Comparison of ENCODE assay signal across 16 mouse cellular contexts in genomic region chr11:75586963-75587362, GRCm38 (mm10). TPM values are rescaled to one million over a fixed set of nuclear protein-coding genes. Genes with fewer than 3 reads are reported as not detected.
DNase-seq lines count a peak whose midpoint lies in the region; ATAC-seq lines count a peak whose summit lies in the region.
"Had no signal": no experiment of that assay in that cellular context is flagged by ENCODE, and none has a peak within 500 bp of the region (broad histone marks: within the 10 kb centered on the region; RNA-seq: fewer than 3 reads in every experiment).

No protein-coding gene starts in this region.

- no peak overlapping the region for H3K4me2 ChIP-seq in hindbrain, embryonic 12.5 days (replicated peaks)
- no peak overlapping the region for H3K4me2 ChIP-seq in midbrain, embryonic 12.5 days (replicated peaks)
- no peak overlapping the region for H3K4me2 ChIP-seq in midbrain, embryonic 11.5 days
- H3K4me2 ChIP-seq in limb, embryonic 12.5 days = no peak overlapping the region

- peaks cover 36% of the 10 kb centered on the region for H3K4me1 ChIP-seq in hindbrain, embryonic 10.5 days (replicated peaks)
- H3K4me1 ChIP-seq in hindbrain, embryonic 12.5 days = peaks cover 25% of the 10 kb centered on the region
- peaks cover 21% of the 10 kb centered on the region for H3K4me1 ChIP-seq in midbrain, embryonic 12.5 days
- H3K4me1 ChIP-seq in midbrain, embryonic 11.5 days (ENCODE audit: control insufficient read depth, insufficient read depth, low read length) = peaks cover 11% of the 10 kb centered on the region
- H3K4me1 ChIP-seq in limb, embryonic 12.5 days (replicated peaks) = peaks cover 20% of the 10 kb centered on the region

- 82% methylated on average over 5 of the region's 5 CpGs for WGBS in hindbrain, embryonic 10.5 days
- 81% methylated on average over 5 of the region's 5 CpGs for WGBS in hindbrain, embryonic 12.5 days
- 86% methylated on average over 5 of the region's 5 CpGs for WGBS in midbrain, embryonic 12.5 days
- 85% methylated on average over 5 of the region's 5 CpGs for WGBS in midbrain, embryonic 11.5 days
- 81% methylated on average over 5 of the region's 5 CpGs for WGBS in limb, embryonic 12.5 days

- H3K9ac ChIP-seq in hindbrain, embryonic 12.5 days = no peak overlapping the region
- 0 out of 2 replicates have a peak overlapping the region, but pooled peaks have one; percentile 4 for H3K9ac ChIP-seq in midbrain, embryonic 12.5 days (replicated peaks)
- no peak overlapping the region for H3K9ac ChIP-seq in midbrain, embryonic 11.5 days (ENCODE audit: low read length)
- H3K9ac ChIP-seq in limb, embryonic 12.5 days (replicated peaks) = peak overlapping the region; percentile 40; the same call in 1 of the 2 replicates

- peak overlapping the region; percentile 95 for H3K27ac ChIP-seq in hindbrain, embryonic 10.5 days
- H3K27ac ChIP-seq in hindbrain, embryonic 12.5 days = no peak overlapping the region
- H3K27ac ChIP-seq in midbrain, embryonic 12.5 days (replicated peaks) = no peak overlapping the region
- no peak overlapping the region for H3K27ac ChIP-seq in midbrain, embryonic 11.5 days (ENCODE audit: low read depth, low read length)
- H3K27ac ChIP-seq in limb, embryonic 12.5 days = no peak overlapping the region
- H3K27ac ChIP-seq: neural tube, embryonic 12.5 days; stomach, postnatal 0 days had no signal

- ATAC-seq in hindbrain, embryonic 12.5 days (ENCODE audit: low FRiP score) = no peak
- ATAC-seq in midbrain, embryonic 12.5 days (ENCODE audit: low FRiP score, low read depth) = no peak
- no peak for ATAC-seq in midbrain, embryonic 11.5 days (ENCODE audit: low FRiP score)
- no peak for ATAC-seq in limb, embryonic 12.5 days (ENCODE audit: insufficient number of reproducible peaks, insufficient read depth, low FRiP score, low TSS enrichment, low read depth)

- DNase-seq in cerebellum, adult 9-10 months = peak; percentile 35
- no peak for DNase-seq in cerebellum, adult 8-10 months
- no peak for DNase-seq in hindbrain, embryonic 10.5 days (ENCODE audit: low spot score)
- no peak for DNase-seq in midbrain, embryonic 11.5 days (ENCODE audit: low spot score, missing footprints)
- DNase-seq in embryo, embryonic 9.5 days (ENCODE audit: extremely low spot score) = no peak
- DNase-seq: cerebellum, postnatal 25 days; gastrocnemius, postnatal 10 days; lung, embryonic 14.5 days had no signal

- H3K36me3 ChIP-seq in hindbrain, embryonic 10.5 days = peaks cover 14% of the 10 kb centered on the region; the same call in 1 of the 2 replicates
- no peaks in the 10 kb centered on the region for H3K36me3 ChIP-seq in hindbrain, embryonic 12.5 days
- H3K36me3 ChIP-seq in midbrain, embryonic 12.5 days = peaks cover 2% of the 10 kb centered on the region; the same call in 1 of the 2 replicates
- H3K36me3 ChIP-seq in midbrain, embryonic 11.5 days (ENCODE audit: control insufficient read depth, insufficient read depth, low read length) = no peaks in the 10 kb centered on the region
- peaks cover under 1% of the 10 kb centered on the region; the same call in 1 of the 2 replicates for H3K36me3 ChIP-seq in limb, embryonic 12.5 days
- H3K36me3 ChIP-seq: neural tube, embryonic 12.5 days had no signal

- no peaks in the 10 kb centered on the region for H3K9me3 ChIP-seq in hindbrain, embryonic 10.5 days
- H3K9me3 ChIP-seq in hindbrain, embryonic 12.5 days (replicated peaks) = no peaks in the 10 kb centered on the region
- H3K9me3 ChIP-seq in midbrain, embryonic 12.5 days = no peaks in the 10 kb centered on the region
- no peaks in the 10 kb centered on the region for H3K9me3 ChIP-seq in midbrain, embryonic 11.5 days (ENCODE audit: control insufficient read depth, low read length)
- no peaks in the 10 kb centered on the region for H3K9me3 ChIP-seq in limb, embryonic 12.5 days
- H3K9me3 ChIP-seq: embryonic facial prominence, embryonic 12.5 days; forebrain, embryonic 10.5 days; kidney, embryonic 15.5 days; neural tube, embryonic 12.5 days had no signal

- H3K27me3 ChIP-seq in hindbrain, embryonic 10.5 days (ENCODE audit: insufficient read depth, poor library complexity, severe bottlenecking) = no peaks in the 10 kb centered on the region; the same call in 1 of the 2 replicates
- no peaks in the 10 kb centered on the region for H3K27me3 ChIP-seq in hindbrain, embryonic 12.5 days
- H3K27me3 ChIP-seq in midbrain, embryonic 12.5 days = no peaks in the 10 kb centered on the region
- no peaks in the 10 kb centered on the region for H3K27me3 ChIP-seq in midbrain, embryonic 11.5 days (ENCODE audit: control insufficient read depth, insufficient read depth, low read length)
- H3K27me3 ChIP-seq in limb, embryonic 12.5 days = no peaks in the 10 kb centered on the region
- H3K27me3 ChIP-seq: embryonic facial prominence, embryonic 12.5 days; kidney, embryonic 15.5 days; neural tube, embryonic 12.5 days had no signal

- no peak overlapping the region for H3K4me3 ChIP-seq in hindbrain, embryonic 10.5 days
- H3K4me3 ChIP-seq in hindbrain, embryonic 12.5 days = no peak overlapping the region
- H3K4me3 ChIP-seq in midbrain, embryonic 12.5 days = no peak overlapping the region
- H3K4me3 ChIP-seq in midbrain, embryonic 11.5 days (ENCODE audit: low read depth, low read length) = no peak overlapping the region
- H3K4me3 ChIP-seq in limb, embryonic 12.5 days (replicated peaks) = no peak overlapping the region

RNA-seq across cellular contexts. Expression of gene Pitpna, which starts 0.9 kb away (rescaled TPM):
- 68.8 and 80.6 TPM in 2 replicates for polyA plus RNA-seq in hindbrain, embryonic 10.5 days (2016; fragmentation: Nextera tagmentation; extraction: Ambion mirVana)
- polyA plus RNA-seq in hindbrain, embryonic 12.5 days (2016; fragmentation: Nextera tagmentation; extraction: Ambion mirVana) = 116 and 125 TPM in 2 replicates
- polyA plus RNA-seq in midbrain, embryonic 12.5 days (2016; fragmentation: Nextera tagmentation; extraction: Ambion mirVana) = 107 and 114 TPM in 2 replicates
- 87.9 and 90.7 TPM in 2 replicates for polyA plus RNA-seq in midbrain, embryonic 11.5 days (2014; fragmentation: Nextera tagmentation; extraction: Ambion mirVana)
- 80.8 and 89.5 TPM in 2 replicates for polyA plus RNA-seq in limb, embryonic 12.5 days (2016; fragmentation: Nextera tagmentation; extraction: Ambion mirVana)

RNA-seq across cellular contexts. Expression of gene Inpp5k, which starts 43.8 kb away (rescaled TPM):
- 20.6 and 24.9 TPM in 2 replicates for polyA plus RNA-seq in hindbrain, embryonic 10.5 days (2016; fragmentation: Nextera tagmentation; extraction: Ambion mirVana)
- 28.7 and 30.3 TPM in 2 replicates for polyA plus RNA-seq in hindbrain, embryonic 12.5 days (2016; fragmentation: Nextera tagmentation; extraction: Ambion mirVana)
- polyA plus RNA-seq in midbrain, embryonic 12.5 days (2016; fragmentation: Nextera tagmentation; extraction: Ambion mirVana) = 27.2 and 28.4 TPM in 2 replicates
- polyA plus RNA-seq in midbrain, embryonic 11.5 days (2014; fragmentation: Nextera tagmentation; extraction: Ambion mirVana) = 23.7 and 25.6 TPM in 2 replicates
- 18.6 and 20.1 TPM in 2 replicates for polyA plus RNA-seq in limb, embryonic 12.5 days (2016; fragmentation: Nextera tagmentation; extraction: Ambion mirVana)

RNA-seq across cellular contexts. Expression of gene Slc43a2, which starts 55.5 kb away (rescaled TPM):
- polyA plus RNA-seq in hindbrain, embryonic 10.5 days (2016; fragmentation: Nextera tagmentation; extraction: Ambion mirVana) = 5.2 and 7.1 TPM in 2 replicates
- 15.9 and 16.5 TPM in 2 replicates for polyA plus RNA-seq in hindbrain, embryonic 12.5 days (2016; fragmentation: Nextera tagmentation; extraction: Ambion mirVana)
- 12.7 and 15.4 TPM in 2 replicates for polyA plus RNA-seq in midbrain, embryonic 12.5 days (2016; fragmentation: Nextera tagmentation; extraction: Ambion mirVana)
- 3.3 and 3.7 TPM in 2 replicates for polyA plus RNA-seq in midbrain, embryonic 11.5 days (2014; fragmentation: Nextera tagmentation; extraction: Ambion mirVana)
- polyA plus RNA-seq in limb, embryonic 12.5 days (2016; fragmentation: Nextera tagmentation; extraction: Ambion mirVana) = 3.7 and 4.2 TPM in 2 replicates

Comparison
In these comparisons a context has a peak if more than half of its experiments do, and no peak if none do; other contexts are left out.
1. H3K9ac ChIP-seq: peak in midbrain, embryonic 12.5 days (single experiment) and limb, embryonic 12.5 days (single experiment); none in hindbrain, embryonic 12.5 days (single experiment) and midbrain, embryonic 11.5 days (single experiment).